Mouse (Mus musculus) megakaryocyte progenitor cell, adult 5-6 weeks (primary cell): Measurements from ENCODE around the gene Ccdc82. TPM values are rescaled to one million over a fixed set of nuclear protein-coding genes. Genes with fewer than 3 reads are reported as not detected.
A peak's percentile ranks its signal among the peaks of the same experiment; 100 is the strongest.

Experiments used
- ATAC-seq: replicated peaks from 2 replicates; pipeline ENCODE4 v1.8.0; 2016; ENCODE audit warnings: mild to moderate bottlenecking, moderate TSS enrichment, inconsistent platforms; ENCODE audit not compliant: poor library complexity
- total RNA-seq, 2 experiments: library from RNA; stranded (forward) in 1 of 2; stranded (reverse) in 1 of 2; fragments of 157-497, 149-512 nt in 1 of 2; fragments of 200-1000 nt in 1 of 2; gene quantifications; 2 replicates each; pipeline versions ENCODE4 v1.2.3 to v1.2.4; 2015 to 2017

The Ccdc82 gene
- total RNA-seq, 2 experiments from 2014 or later = 31.0 to 34.7 TPM

GRCm38 (mm10) chr9:13298513-13298878 is 51.7 kb downstream of the Ccdc82 start:
- ATAC-seq = no peak

- no peak for ATAC-seq
Measured at GRCm38 (mm10) chr9:13299190-13299589, 52.4 kb downstream of the Ccdc82 start.

GRCm38 (mm10) chr9:13300041-13300441 is 53.3 kb downstream of the Ccdc82 start:
- ATAC-seq = no peak

GRCm38 (mm10) chr9:13300891-13301782 is 54.4 kb downstream of the Ccdc82 start:
- no peak for ATAC-seq

GRCm38 (mm10) chr9:13302183-13302825 is 55.5 kb downstream of the Ccdc82 start:
- ATAC-seq = no peak

GRCm38 (mm10) chr9:13303099-13303771 is 56.5 kb downstream of the Ccdc82 start:
- no peak for ATAC-seq

GRCm38 (mm10) chr9:13303976-13304375 is 57.2 kb downstream of the Ccdc82 start:
- peak; percentile 79 for ATAC-seq

GRCm38 (mm10) chr9:13306471-13306870 is 59.7 kb downstream of the Ccdc82 start:
- ATAC-seq = no peak

- ATAC-seq = no peak
Measured at GRCm38 (mm10) chr9:13307226-13307625, 60.5 kb downstream of the Ccdc82 start.

- no peak for ATAC-seq
Measured at GRCm38 (mm10) chr9:13308718-13309117, 62.0 kb downstream of the Ccdc82 start.

GRCm38 (mm10) chr9:13309807-13310206 is 63.1 kb downstream of the Ccdc82 start:
- ATAC-seq = no peak

- ATAC-seq = no peak
Measured at GRCm38 (mm10) chr9:13310236-13310635, 63.5 kb downstream of the Ccdc82 start.

GRCm38 (mm10) chr9:13311094-13311493 is 64.3 kb downstream of the Ccdc82 start:
- ATAC-seq = peak; percentile 63

GRCm38 (mm10) chr9:13313923-13314322 is 67.2 kb downstream of the Ccdc82 start:
- peak; percentile 31 for ATAC-seq

GRCm38 (mm10) chr9:13314577-13315004 is 67.8 kb downstream of the Ccdc82 start:
- ATAC-seq = no peak

GRCm38 (mm10) chr9:13315393-13315792 is 68.6 kb downstream of the Ccdc82 start:
- no peak for ATAC-seq

- ATAC-seq = no peak
Measured at GRCm38 (mm10) chr9:13319566-13319965, 72.8 kb downstream of the Ccdc82 start.

- no peak for ATAC-seq
Measured at GRCm38 (mm10) chr9:13320800-13321364, 74.1 kb downstream of the Ccdc82 start.

GRCm38 (mm10) chr9:13323074-13323473 is 76.3 kb downstream of the Ccdc82 start:
- 0 out of 2 replicates have a peak, but pooled peaks have one; percentile 25 for ATAC-seq

- peak; percentile 93 for ATAC-seq
Measured at GRCm38 (mm10) chr9:13323612-13324011, 76.9 kb downstream of the Ccdc82 start.
